Mouse (Mus musculus) gastrocnemius, adult 2 months (tissue): ENCODE measurements at regions not wholly inside any gene's neighbourhood (a gene's known extent, or its start where the extent isn't known, plus 50 kb on each side); places are given as distances from the start of the nearest gene placed in this dataset.
A peak's percentile ranks its signal among the peaks of the same experiment; 100 is the strongest.

ENCODE experiments used
- DNase-seq: peaks from one replicate; pipeline ENCODE4 v3.0.0; 2022
- H3K27ac ChIP-seq: fragments of 200-600 bp; 2 replicates; pipeline ENCODE4 v1.8.1; 2022; ENCODE audit warnings: mild to moderate bottlenecking
- H3K4me3 ChIP-seq: fragments of 200-600 bp; 2 replicates; pipeline ENCODE4 v1.8.1; 2022; ENCODE audit warnings: mild to moderate bottlenecking, moderate library complexity
- CTCF ChIP-seq: fragments of 200-600 bp; IDR thresholded peaks from 2 replicates; pipeline ENCODE4 v1.8.1; 2022; ENCODE audit warnings: antibody characterized with exemption, mild to moderate bottlenecking, moderate library complexity
- intact Hi-C: fragments of 180-260 bp; cut with DNase I; formaldehyde crosslinking; loops from one replicate; pipeline ENCODE4 v1.15.1; 2025

DNA sequence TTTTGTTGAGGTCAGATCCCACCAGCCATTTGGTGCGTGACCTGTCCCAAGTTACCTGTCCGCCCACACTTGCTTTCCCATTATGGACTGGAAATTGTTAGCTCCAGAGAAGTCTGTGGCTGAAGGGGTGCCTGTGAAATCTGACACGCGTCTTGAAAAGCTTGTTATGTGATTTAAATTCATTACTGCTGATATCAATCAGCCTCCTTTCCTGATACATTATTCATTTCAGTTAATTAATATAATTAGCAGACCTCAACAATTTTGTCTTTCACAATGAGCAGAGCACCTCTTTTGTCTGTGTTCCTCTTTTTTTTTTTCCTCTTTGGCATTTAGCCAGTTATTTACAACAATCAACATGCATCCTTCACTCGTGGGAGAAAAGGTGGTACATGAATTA lies 58.6 kb upstream of the Grip1 start:
- intact Hi-C loops, result no loop called here
- no peak for DNase-seq
- Histone ChIP-seq H3K4me3 (no peak overlapping the region), H3K27ac (no peak overlapping the region)
- TF ChIP-seq CTCF, result no peak

DNA sequence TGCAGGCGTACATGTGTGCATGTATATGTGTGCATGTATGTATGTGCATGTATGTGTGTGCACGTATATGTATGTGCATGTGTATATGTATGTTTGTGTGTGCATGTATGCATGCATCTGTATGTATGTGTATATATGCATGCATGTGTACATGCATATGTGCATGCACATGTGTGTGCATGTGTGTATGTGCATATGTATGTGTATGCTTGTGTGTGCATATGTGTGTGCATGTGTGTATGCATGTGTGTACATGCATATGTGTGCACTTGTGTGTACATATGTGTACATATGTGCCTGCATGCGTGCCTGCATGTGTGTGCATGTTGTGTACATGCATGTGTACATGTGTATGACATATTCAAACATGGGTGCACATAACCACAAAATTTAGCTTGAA lies 65.7 kb upstream of the Grip1 start:
- no peak overlapping the region for H3K4me3 ChIP-seq
- intact Hi-C loops, result no loop called here
- no peak overlapping the region for H3K27ac ChIP-seq
- TF ChIP-seq CTCF, result no peak
- DNase-seq, result no peak

DNA sequence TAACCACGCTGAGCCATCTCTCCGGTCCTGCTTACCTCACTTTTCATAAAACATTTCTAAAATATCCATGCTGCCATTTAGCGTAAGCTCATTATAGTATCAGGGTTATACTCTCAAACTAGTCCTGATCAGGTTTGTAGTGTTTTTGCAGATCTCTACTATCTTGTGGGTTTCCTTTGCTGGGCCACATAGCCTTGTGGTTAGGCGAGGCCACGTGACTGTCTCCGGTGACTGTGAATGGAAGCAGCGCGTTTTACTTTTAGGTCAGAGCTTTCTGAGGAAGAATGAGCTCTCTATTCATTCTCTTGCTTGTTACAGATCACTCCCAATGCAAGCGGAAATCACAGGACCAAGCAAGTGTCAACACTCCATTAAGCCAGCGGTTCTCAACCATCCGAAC lies 71.4 kb upstream of the Grip1 start:
- DNase-seq, result no peak
- TF ChIP-seq CTCF, result no peak
- intact Hi-C loops, result no loop called here
- Histone ChIP-seq H3K4me3 (no peak overlapping the region), H3K27ac (no peak overlapping the region)

DNA sequence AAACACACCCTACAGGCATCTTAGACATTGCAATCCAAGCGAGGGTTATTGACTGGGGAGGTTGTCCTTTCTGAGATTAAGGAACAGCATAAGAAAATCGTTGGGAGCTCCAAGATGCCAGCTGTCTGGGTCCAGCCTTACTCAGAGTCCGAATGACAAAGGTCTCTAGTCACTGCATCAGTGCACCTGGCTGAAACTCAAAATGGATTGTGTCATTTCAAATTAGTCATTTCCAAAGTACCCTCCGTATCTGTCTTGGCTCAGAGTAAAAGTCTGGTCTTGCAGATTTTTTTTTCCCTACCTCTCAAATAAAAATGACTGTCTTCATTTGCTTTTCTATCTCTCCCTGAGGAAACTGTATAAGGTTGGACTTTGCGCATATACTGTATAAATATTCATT lies 85.1 kb upstream of the Grip1 start:
- no peak for TF ChIP-seq CTCF

DNA sequence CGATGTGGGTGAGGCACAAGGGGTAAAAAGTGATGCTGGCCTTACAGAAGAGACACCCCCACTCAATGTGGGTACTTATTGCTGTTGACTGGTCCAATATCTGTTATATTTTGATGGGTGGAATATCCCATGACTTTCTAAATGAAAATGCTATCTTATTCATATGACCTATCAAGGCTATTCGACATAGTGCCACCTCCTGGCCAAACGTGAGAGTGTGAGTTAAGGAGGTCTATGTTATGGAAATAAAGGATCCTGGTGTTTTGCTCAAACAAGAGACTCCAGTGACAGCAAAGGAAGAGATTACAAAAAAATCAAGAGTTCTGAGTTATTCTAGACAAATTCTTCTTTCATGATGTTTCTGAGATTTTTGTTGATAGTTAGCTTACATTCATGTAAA lies 90.0 kb upstream of the Grip1 start:
- intact Hi-C loops, result no loop called here
- TF ChIP-seq CTCF, result peak; percentile 63
- H3K4me3 ChIP-seq, result no peak overlapping the region
- peak; percentile 22 for DNase-seq
- no peak overlapping the region for H3K27ac ChIP-seq

More for the DNA sequence above, 85.1 kb upstream of the Grip1 start:
- H3K27ac ChIP-seq, result no peak overlapping the region
- H3K4me3 ChIP-seq, result no peak overlapping the region
- intact Hi-C loops, result no loop called here
- no peak for DNase-seq

DNA sequence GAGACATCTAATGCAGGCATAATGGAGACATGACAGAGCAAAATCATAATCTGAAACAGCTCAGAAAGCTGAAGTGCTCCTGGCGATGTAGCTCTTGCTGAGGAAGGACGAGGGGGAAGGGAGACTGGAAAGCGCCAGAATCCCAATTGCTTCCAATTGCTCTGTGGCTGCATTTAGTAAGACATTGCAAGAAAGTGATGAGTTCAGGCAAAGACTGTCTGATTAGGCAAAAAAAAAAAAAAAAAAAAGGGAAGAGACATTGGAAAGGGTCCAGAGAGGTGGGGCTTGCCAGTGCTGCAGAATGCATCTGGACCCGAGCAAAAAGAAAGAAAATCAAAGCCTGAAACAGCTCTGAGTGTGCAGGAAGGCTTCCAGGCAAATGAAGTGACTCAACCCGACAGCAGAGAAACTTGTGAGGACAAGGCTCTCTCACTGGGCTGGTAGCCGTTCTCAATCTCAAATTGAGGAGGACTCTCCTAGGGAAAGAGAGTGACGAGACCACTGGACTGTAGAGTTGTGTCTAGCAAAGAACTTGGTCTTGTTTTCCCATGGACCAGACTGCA lies 94.8 kb upstream of the Grip1 start:
- TF ChIP-seq CTCF, result no peak
- DNase-seq, result no peak
- Histone ChIP-seq H3K4me3 (no peak overlapping the region), H3K27ac (no peak overlapping the region)
- intact Hi-C loops, result no loop called here

DNA sequence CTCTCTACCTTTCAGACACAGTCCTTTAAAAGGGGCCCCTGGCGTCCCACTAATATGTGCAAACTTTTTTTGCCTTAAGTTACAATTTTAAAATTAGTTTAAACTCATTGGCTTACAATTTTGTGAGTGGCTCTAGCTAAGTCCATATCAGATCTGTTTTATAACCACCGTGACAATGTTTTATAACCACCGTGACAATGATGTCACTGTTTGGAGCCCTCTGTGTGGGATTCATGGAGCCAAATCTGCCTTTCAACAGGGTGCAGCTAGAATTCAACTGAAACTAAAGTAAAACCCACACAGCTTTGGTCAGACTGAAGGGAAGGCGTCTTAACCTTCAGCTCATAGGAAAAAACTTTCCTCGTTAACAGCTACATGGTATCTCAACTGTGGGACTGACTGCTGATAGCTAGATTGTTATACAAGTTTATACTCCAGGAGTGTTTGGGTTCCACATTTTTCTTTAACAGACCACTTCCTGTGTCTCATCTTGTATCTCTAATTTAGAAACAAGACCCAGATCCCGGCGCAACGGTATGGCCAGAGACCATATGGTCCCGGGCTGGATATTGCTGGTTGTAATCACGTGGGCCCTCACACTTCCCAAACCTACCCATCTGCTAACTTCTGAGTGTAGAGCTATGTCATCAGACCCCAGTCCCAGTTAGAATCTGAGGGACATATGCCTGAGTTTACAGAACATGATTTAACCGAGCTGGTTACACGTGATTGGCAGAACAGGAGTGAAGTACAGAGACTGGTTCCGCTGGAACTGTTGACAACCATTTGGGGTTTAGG lies 102.7 kb upstream of the Cand1 start:
- H3K4me3 ChIP-seq, result no peak overlapping the region
- DNase-seq, result no peak
- no peak overlapping the region for H3K27ac ChIP-seq
- no peak for TF ChIP-seq CTCF
- intact Hi-C loops, result no loop called here

DNA sequence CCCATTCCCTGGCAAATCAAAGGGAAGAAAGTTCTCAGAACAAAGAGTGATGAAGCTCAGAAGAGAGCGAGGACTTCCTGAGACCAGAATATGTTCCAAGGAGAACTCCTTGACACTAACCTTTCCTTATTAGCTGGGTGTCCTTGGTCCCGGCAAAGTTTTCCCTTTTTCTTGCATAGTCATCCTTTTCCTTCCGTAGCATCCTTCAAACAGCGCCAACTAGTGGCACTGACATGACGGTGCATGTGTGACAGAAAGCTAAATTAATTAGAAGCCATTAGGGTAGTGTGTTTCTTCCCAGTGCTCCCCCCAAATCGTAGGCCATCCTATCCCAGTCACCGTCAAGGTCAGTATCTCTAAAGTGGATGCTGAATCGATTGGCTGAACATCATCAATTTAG lies 100.5 kb upstream of the Cand1 start:
- H3K4me3 ChIP-seq, result no peak overlapping the region
- intact Hi-C loops, result no loop called here
- TF ChIP-seq CTCF, result peak; percentile 41
- no peak for DNase-seq
- H3K27ac ChIP-seq, result no peak overlapping the region

DNA sequence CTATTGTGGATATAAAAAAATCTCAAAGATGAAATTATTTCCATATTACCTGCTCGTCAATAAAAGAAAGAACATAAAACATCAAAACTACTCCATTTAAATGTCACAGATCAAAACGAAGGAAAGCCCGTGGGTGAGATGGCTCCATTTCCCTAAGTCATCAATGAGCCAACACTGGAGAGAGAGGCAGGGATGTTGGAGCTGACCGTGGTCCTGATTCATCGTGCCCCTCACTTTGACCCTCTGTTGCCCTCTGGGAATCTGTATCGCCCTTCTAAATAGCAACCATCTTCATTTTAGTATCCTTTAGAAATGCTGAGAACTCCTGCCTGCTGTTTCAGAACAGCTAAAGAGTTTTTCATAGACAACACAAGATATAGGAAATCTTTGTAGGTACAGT lies 87.1 kb upstream of the Cand1 start:
- no peak overlapping the region for H3K4me3 ChIP-seq
- no peak for DNase-seq
- intact Hi-C loops, result no loop called here
- no peak overlapping the region for H3K27ac ChIP-seq
- no peak for TF ChIP-seq CTCF

DNA sequence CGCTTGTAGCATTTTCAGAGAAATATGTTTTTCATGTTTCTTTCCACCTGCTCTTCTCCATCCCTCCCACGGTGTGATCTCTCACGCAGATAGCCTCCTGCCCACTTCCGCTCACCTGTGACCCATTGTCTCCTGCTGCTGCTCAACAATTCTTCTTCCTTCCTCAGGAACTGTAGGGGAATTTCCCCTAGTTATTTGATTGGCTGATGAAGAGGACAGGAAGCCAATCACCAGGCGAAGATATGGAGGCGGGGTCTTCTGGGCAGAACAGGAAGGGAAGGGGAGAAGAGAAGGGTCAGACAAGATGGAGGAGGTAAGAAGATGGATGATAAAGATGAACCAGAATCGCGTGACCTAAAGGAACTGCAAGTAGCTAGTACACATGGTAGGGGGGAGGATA lies 80.1 kb upstream of the Cand1 start:
- DNase-seq, result no peak
- H3K27ac ChIP-seq, result no peak overlapping the region
- intact Hi-C loops, result no loop called here
- TF ChIP-seq CTCF, result no peak
- H3K4me3 ChIP-seq, result no peak overlapping the region

DNA sequence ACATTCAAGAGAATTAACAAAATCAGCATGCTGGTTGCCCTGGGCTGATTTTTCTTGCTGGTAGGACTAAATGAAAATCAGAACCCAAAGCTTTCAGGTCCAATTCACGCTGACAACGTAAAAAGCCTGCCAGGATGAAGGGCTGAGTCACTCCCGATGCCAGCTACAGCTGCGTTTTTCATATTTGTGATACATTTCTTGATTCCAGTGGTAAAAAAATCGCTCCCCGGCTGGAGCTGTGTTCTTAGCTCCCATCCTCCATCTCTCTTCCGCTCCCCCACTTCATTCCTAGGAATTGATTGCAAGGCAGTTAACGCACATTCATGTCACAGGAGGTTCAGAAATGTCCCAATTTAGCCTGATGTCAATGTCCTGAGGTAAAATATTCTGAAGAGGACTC lies 78.6 kb upstream of the Cand1 start:
- Histone ChIP-seq H3K4me3 (no peak overlapping the region), H3K27ac (no peak overlapping the region)
- intact Hi-C loops, result no loop called here
- DNase-seq, result no peak
- no peak for TF ChIP-seq CTCF

DNA sequence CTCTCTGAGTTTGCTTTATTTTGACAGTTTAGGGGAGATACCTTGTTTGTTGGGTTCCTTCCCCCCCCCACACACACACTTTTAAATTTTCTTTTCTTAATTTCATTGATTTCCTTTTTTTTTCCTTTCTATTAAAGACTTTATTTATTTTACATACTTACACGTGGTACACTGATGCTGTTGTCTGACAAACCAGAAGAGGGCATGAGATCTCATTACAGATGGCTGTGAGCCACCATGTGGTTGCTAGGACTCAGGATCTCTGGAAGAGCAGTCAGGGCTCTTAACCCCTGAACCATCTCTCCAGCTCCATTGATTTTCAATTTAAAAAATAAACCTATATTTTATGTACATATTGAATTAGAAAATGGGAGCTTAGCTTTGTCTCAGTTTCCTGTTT lies 71.7 kb upstream of the Cand1 start:
- no peak overlapping the region for H3K27ac ChIP-seq
- H3K4me3 ChIP-seq, result no peak overlapping the region
- DNase-seq, result no peak
- intact Hi-C loops, result no loop called here
- no peak for TF ChIP-seq CTCF

DNA sequence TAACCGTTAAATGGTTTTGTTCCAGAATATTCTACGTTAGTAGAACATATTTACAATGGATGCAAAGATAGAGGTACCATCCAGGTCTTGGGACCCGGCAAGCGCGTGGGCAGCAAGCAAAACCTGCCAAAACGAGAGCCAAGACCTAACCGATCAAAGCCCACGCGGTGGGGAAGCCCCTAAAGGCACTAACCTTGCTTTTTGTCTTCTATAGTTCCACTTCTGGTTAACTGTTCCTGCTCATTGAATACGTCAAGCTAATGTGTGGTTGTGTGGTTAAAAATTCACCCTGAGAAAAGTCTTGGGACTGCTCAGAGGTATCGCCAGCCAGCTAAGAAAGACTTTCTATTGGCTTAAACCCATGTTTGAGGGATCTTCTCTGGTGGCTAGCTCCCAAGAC lies 55.9 kb upstream of the Cand1 start:
- Histone ChIP-seq H3K4me3 (no peak overlapping the region), H3K27ac (no peak overlapping the region)
- TF ChIP-seq CTCF, result no peak
- intact Hi-C loops, result no loop called here
- DNase-seq, result no peak
